Mouse (Mus musculus): Measurements from ENCODE around the gene Ube3b. TPM values are rescaled to one million over a fixed set of nuclear protein-coding genes. Genes with fewer than 3 reads are reported as not detected.

Gene Ube3b
- 25.5 and 31.4 TPM in 2 replicates for polyA plus RNA-seq (2015; fragmentation: Nextera tagmentation; extraction: Ambion mirVana)

GRCm38 (mm10) chr5:114380209-114381012, at the start of gene Ube3b, which contains the start of gene Kctd10:
Gene Ube3b, plus strand, starts transcription at chr5:114380607.
Gene Kctd10, minus strand, starts transcription at chr5:114380508.

DNA sequence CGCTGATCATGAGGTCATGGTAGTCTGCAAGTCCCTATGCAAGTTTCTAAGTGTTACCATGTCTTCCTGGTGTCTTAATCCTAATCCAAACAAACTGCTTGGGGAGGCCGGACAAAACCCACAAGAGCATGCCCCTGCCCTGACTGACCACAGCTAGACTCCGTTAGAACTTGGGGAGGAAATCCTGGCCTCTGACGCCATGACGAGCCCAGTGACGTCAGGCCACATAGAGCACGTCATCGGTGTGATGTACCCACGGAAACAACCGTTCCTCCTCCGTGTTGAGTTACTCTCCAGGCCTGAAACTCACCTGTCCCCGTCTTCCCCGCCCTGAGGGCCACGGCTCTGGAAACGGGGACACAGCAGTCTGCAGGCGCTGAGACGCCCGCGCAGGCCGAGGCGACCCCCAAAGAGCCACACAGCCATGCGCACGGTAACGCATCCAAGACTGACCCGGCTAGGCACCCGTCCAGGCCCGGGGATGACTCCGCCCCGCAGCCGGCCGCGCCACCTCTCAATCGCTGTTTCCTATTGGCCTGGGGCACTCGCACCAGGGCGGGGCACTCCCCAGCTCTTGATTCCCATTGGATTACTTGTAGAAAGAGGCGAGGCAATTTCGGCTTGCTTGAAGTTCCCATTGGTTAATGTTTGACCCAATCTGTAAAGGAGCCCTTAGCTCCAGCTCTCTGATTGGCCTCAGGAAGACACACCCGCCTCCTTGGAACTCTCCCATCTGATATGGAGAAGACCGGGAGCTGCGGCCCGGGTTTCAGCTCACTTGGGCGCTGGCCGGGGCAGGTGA, 63.4 kb downstream of the Ube3b start, which contains the start of the genes Mmab and Mvk:
Gene Mmab (minus strand): TSS at position 495 of the 802 bp plus-strand sequence.
Gene Mvk (plus strand): TSS at position 704 of the 802 bp plus-strand sequence.

Small RNA genes within 50 kb of the gene (microRNA-seq; reads per million reads assigned to microRNA genes)
- gene Mir7027 = not detected

Other genes starting within 250 kb of the Ube3b start
- 4.8 and 5.0 TPM in 2 replicates for gene Acacb, start 234.1 kb upstream of the Ube3b start, polyA plus RNA-seq (2015; fragmentation: Nextera tagmentation; extraction: Ambion mirVana)
- 0.23 TPM in 1 of 2 replicates, not detected in the other for gene Foxn4, start 106.8 kb upstream of the Ube3b start, polyA plus RNA-seq (2015; fragmentation: Nextera tagmentation; extraction: Ambion mirVana)
- 0.41 and 0.68 TPM in 2 replicates for gene Myo1h, start 91.4 kb upstream of the Ube3b start, polyA plus RNA-seq (2015; fragmentation: Nextera tagmentation; extraction: Ambion mirVana)
- gene Kctd10, start 99 bp upstream of the Ube3b start, polyA plus RNA-seq (2015; fragmentation: Nextera tagmentation; extraction: Ambion mirVana) = 31.8 and 33.3 TPM in 2 replicates
- gene Mmab, start 63.5 kb downstream of the Ube3b start, polyA plus RNA-seq (2015; fragmentation: Nextera tagmentation; extraction: Ambion mirVana) = 32.0 and 34.5 TPM in 2 replicates
- 75.8 and 83.4 TPM in 2 replicates for gene Mvk, start 63.7 kb downstream of the Ube3b start, polyA plus RNA-seq (2015; fragmentation: Nextera tagmentation; extraction: Ambion mirVana)
- gene Fam222a, start 187.4 kb downstream of the Ube3b start, polyA plus RNA-seq (2015; fragmentation: Nextera tagmentation; extraction: Ambion mirVana) = 4.0 and 5.4 TPM in 2 replicates

Measured in neural tube, postnatal 0 days (tissue).